Mouse (Mus musculus) urinary bladder, postnatal 36 days (tissue): Measurements from ENCODE around the gene Rundc3a.

ENCODE experiments used
- DNase-seq, 2 experiments: peaks; one replicate each; pipeline ENCODE4 v3.0.0; 2022; ENCODE audit warnings: low spot score in 2 of 2, mixed read lengths in 1 of 2

Gene Rundc3a

GRCm38 (mm10) chr11:102392441-102393237 is 564 bp upstream of the Rundc3a start:
- no peak for DNase-seq

- no peak for DNase-seq
These were observed 667 bp downstream of the Rundc3a start for GRCm38 (mm10) chr11:102393719-102394420.

- no peak for DNase-seq
These were observed 1.4 kb downstream of the Rundc3a start for GRCm38 (mm10) chr11:102394421-102395124.

GRCm38 (mm10) chr11:102395250-102395649 is 2.0 kb downstream of the Rundc3a start:
- DNase-seq, result no peak

GRCm38 (mm10) chr11:102396263-102396662 is 3.1 kb downstream of the Rundc3a start:
- DNase-seq, result no peak

- DNase-seq, result no peak
These were observed 3.5 kb downstream of the Rundc3a start for GRCm38 (mm10) chr11:102396671-102397141.

GRCm38 (mm10) chr11:102398007-102398825 is 5.0 kb downstream of the Rundc3a start:
- DNase-seq, result peak in 1 of 2 experiments; percentile 39

GRCm38 (mm10) chr11:102399107-102399506 is 5.9 kb downstream of the Rundc3a start:
- DNase-seq, result no peak

GRCm38 (mm10) chr11:102399610-102400072 is 6.4 kb downstream of the Rundc3a start:
- DNase-seq, result no peak

- no peak for DNase-seq
These were observed 7.4 kb downstream of the Rundc3a start for GRCm38 (mm10) chr11:102400513-102401084.

GRCm38 (mm10) chr11:102401898-102402500 is 8.8 kb downstream of the Rundc3a start:
- DNase-seq, result no peak

GRCm38 (mm10) chr11:102403657-102404056 is 10.5 kb downstream of the Rundc3a start:
- DNase-seq, result no peak

- no peak for DNase-seq
These were observed 11.2 kb downstream of the Rundc3a start for GRCm38 (mm10) chr11:102404161-102405010.

- DNase-seq, result no peak
These were observed 12.5 kb downstream of the Rundc3a start for GRCm38 (mm10) chr11:102405544-102406285.

GRCm38 (mm10) chr11:102406401-102406800 is 13.2 kb downstream of the Rundc3a start:
- DNase-seq, result no peak

GRCm38 (mm10) chr11:102406900-102407833 is 14.0 kb downstream of the Rundc3a start:
- DNase-seq, result peak; percentile 84 to 90

GRCm38 (mm10) chr11:102407834-102408215 is 14.6 kb downstream of the Rundc3a start, which contains the start of gene Slc25a39:
TSS of gene Slc25a39 (minus strand) at chr11:102407946.
- DNase-seq, result no peak
